Mouse (Mus musculus): Measurements from ENCODE around the gene Nxpe2.

Gene Nxpe2

GRCm38 (mm10) chr9:48298983-48299382 lies 54.3 kb downstream of the Nxpe2 start:
- DNase-seq (ENCODE audit: low read depth, low spot score): peak; percentile 31

DNA sequence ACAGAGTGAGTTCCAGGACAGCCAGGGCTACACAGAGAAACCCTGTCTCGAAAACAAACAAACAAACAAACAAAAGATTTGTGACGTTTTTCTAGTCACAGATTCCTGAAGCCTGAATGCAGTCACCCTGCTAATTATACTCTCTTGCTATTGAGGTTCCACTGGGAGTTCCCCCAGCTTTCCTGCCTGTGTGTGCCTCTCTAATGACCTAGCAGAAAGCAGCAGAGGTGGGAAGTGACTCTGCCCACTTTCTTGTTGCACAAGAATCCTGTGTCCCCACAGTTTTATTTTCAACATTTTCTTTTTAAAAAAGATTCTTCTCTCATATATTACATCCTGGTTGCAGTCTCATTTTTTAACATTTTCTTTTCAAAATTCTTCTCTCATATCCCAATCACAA lies 58.5 kb downstream of the Nxpe2 start:
- DNase-seq (ENCODE audit: low read depth, low spot score): no peak

- no peak for DNase-seq (ENCODE audit: low read depth, low spot score)
Observed at GRCm38 (mm10) chr9:48290281-48290680, 63.0 kb downstream of the Nxpe2 start.

DNA sequence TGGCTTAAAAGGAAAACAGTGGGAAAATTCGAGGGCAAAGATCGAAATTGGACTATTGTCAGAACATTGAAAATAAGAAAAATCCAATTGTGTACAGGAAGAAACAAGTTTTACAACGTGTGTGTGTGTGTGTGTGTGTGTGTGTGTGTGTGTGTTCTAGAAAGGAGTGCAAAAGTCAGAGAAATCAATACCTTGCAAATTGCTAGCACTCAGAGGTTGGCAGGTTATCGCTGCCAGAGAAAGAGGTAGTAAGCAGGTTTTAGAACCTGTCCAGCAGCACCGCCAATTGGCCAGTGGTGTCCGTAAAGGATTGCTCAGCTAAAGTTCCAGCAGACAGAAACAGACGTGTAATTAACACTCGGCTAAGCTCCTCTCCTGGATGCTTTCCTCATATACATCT lies 69.0 kb downstream of the Nxpe2 start:
- no peak for DNase-seq (ENCODE audit: low read depth, low spot score)

DNA sequence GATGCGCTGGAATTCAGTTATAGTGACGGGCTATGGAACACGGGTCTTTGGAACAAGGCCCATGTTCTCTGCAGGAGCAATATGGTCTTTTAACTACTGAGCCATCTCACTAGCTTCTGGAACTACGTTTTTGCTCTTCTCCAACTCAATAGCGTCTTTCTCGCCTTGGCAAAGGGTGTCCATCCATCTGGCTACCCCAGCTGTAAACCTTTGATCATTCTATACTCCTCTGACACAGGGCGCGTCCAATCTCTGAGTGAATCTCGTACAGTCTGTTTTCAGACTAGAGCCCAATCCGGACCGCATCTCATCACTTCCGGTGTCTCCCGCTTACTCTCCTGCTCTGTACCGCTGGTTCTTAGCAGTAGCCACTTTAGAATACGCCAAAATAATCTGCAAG lies 76.4 kb downstream of the Nxpe2 start:
- DNase-seq (ENCODE audit: low read depth, low spot score): no peak
